Mouse (Mus musculus) C2C12 (cell line): ENCODE results near the gene Mtf1.

ENCODE experiments used
- CTCF ChIP-seq: IDR thresholded peaks from one replicate; pipeline ENCODE4 v1.5.1; 2011; ENCODE audit not compliant: control insufficient read depth, insufficient read depth, insufficient read length
- USF1 ChIP-seq: IDR thresholded peaks from one replicate; pipeline ENCODE4 v1.6.1; 2011; ENCODE audit warnings: low read depth, mild to moderate bottlenecking, control low read depth, moderate library complexity

GRCm38 (mm10) chr4:124825371-124825965 is 23.6 kb downstream of the Mtf1 start:
- no peak for TF ChIP-seq CTCF
- no peak for TF ChIP-seq USF1
